Mouse (Mus musculus) liver, embryonic 14.5 days (tissue): ENCODE data around the gene Evi5.
A peak's percentile ranks its signal among the peaks of the same experiment; 100 is the strongest.

Experiments used
- CTCF ChIP-seq: IDR thresholded peaks from 2 replicates; pipeline ENCODE4 v1.5.1; 2016; ENCODE audit warnings: antibody characterized with exemption, low read depth, control low read depth
- EP300 ChIP-seq: IDR thresholded peaks from 2 replicates; pipeline ENCODE4 v1.6.1; 2016; ENCODE audit warnings: antibody characterized with exemption, low read depth

DNA sequence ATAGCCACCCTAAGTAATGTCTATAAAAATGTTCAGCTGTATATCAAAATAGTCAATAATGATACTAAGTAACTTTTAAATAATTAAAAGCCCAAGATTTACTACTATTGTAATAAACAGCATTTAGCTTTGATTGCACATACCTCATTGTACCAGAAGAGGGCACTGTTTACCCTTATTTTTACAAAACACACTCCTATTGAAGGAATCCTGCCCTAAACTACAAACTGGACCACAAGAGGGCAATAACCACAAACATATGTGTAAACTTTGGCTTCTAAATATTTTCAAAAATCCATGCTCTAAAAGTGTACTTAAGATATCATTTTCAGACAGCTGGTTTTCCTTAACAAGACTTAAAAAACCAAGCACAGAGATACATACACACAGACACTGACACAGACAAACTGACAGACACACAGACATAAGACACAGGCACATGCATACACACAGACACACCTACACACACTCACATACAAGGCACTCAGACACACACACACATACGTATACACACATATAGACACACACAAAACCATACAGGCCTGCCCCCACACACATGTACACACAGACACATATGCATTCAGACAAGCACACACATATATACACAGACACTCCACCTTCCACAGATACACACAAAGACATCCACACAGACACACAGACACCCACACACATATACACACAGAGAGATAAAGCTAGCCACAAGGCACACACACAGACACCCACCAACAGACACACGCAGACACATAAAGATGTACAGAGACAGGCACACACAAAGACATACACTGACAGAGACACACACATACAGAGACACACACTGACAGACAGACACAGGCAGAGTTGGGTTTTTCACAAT is 46.7 kb upstream of the Evi5 start:
- peak; percentile 81 for TF ChIP-seq CTCF
- 0 out of 2 replicates have a peak, but pooled peaks have one; percentile 30 for TF ChIP-seq EP300
